Mouse (Mus musculus) liver, embryonic 16.5 days (tissue): Measurements from ENCODE around the gene Psmd13. TPM values are rescaled to one million over a fixed set of nuclear protein-coding genes. Genes with fewer than 3 reads are reported as not detected.

Source experiments
- ATAC-seq: fragments of 200-750 bp; cut with Nextera tagmentation; 2 replicates; pipeline ENCODE4 v1.8.0; 2017; ENCODE audit warnings: low read depth, mild to moderate bottlenecking, moderate number of reproducible peaks, moderate library complexity
- H3K27ac ChIP-seq: fragments of 300-500 bp; sonication (generic); 2 replicates; pipeline ENCODE4 v1.5.1; 2014; ENCODE audit warnings: mild to moderate bottlenecking, low read length
- H3K27me3 ChIP-seq: fragments of 300-500 bp; sonication (generic); 2 replicates; pipeline ENCODE4 v1.6.1; 2014; ENCODE audit warnings: low read depth, low read length, mixed read lengths; ENCODE audit not compliant: control insufficient read depth, insufficient read depth
- H3K36me3 ChIP-seq: fragments of 300-500 bp; sonication (generic); 2 replicates; pipeline ENCODE4 v1.6.1; 2014; ENCODE audit warnings: mild to moderate bottlenecking; ENCODE audit not compliant: control insufficient read depth, insufficient read depth
- H3K4me1 ChIP-seq: fragments of 300-500 bp; sonication (generic); 2 replicates; pipeline ENCODE4 v1.6.1; 2014; ENCODE audit warnings: low read depth, low read length, mixed read lengths; ENCODE audit not compliant: control insufficient read depth
- H3K4me2 ChIP-seq: fragments of 300-500 bp; sonication (generic); 2 replicates; pipeline ENCODE4 v1.6.1; 2014; ENCODE audit warnings: low read depth, low read length, mixed read lengths
- H3K4me3 ChIP-seq: fragments of 300-500 bp; sonication (generic); 2 replicates; pipeline ENCODE4 v1.5.1; 2014; ENCODE audit warnings: low read depth, mild to moderate bottlenecking, low read length
- H3K9ac ChIP-seq: fragments of 300-500 bp; sonication (generic); 2 replicates; pipeline ENCODE4 v1.6.1; 2014; ENCODE audit warnings: low read depth, low read length
- H3K9me3 ChIP-seq: fragments of 300-500 bp; sonication (generic); replicated peaks from 2 replicates; pipeline ENCODE4 v1.6.1; 2016; ENCODE audit warnings: low read length; ENCODE audit not compliant: control insufficient read depth
- WGBS: fragments of 180-500 bp; shearing (Covaris S2); extraction: QIAGEN DNeasy Blood & Tissue Kit; methylation state at CpG from one replicate; pipeline ENCODE4 v1.1.7; 2014; ENCODE audit not compliant: insufficient replicate concordance; 5-methylcytosine and 5-hydroxymethylcytosine counted together
- polyA plus RNA-seq: library from polyadenylated mRNA; unstranded; fragments of >200 nt; fragmentation: Nextera tagmentation; extraction: Ambion mirVana; gene quantifications from 2 replicates; pipeline ENCODE4 v1.2.1, GENCODE M21; 2015

The Psmd13 gene
- polyA plus RNA-seq, 1 experiment from 2014 or later = 108 TPM

- Histone ChIP-seq H3K36me3 (peaks cover 21% of the 10 kb centered on the region), H3K4me3 (no peak overlapping the region), H3K4me1 (no peaks in the 10 kb centered on the region), H3K27ac (no peak overlapping the region), H3K9ac (no peak overlapping the region), H3K9me3 (no peaks in the 10 kb centered on the region), H3K27me3 (no peaks in the 10 kb centered on the region), H3K4me2 (no peak overlapping the region)
- no peak for ATAC-seq
- WGBS = 85% methylated on average over 3 of the region's 3 CpGs
Measured at GRCm38 (mm10) chr7:140894611-140895010, 12.8 kb downstream of the Psmd13 start.

GRCm38 (mm10) chr7:140897863-140898262 lies 16.1 kb downstream of the Psmd13 start:
- no peak overlapping the region for H3K4me3 ChIP-seq
- H3K4me2 ChIP-seq = no peak overlapping the region
- H3K36me3 ChIP-seq = peaks cover 10% of the 10 kb centered on the region
- WGBS = 75% methylated on average over 7 of the region's 7 CpGs
- H3K9me3 ChIP-seq = no peaks in the 10 kb centered on the region
- H3K27me3 ChIP-seq = no peaks in the 10 kb centered on the region
- H3K9ac ChIP-seq = no peak overlapping the region
- no peak overlapping the region for H3K27ac ChIP-seq
- ATAC-seq = no peak
- H3K4me1 ChIP-seq = no peaks in the 10 kb centered on the region

GRCm38 (mm10) chr7:140899121-140899520 lies 17.4 kb downstream of the Psmd13 start:
- Histone ChIP-seq H3K4me2 (no peak overlapping the region), H3K9me3 (no peaks in the 10 kb centered on the region), H3K9ac (no peak overlapping the region), H3K4me3 (no peak overlapping the region), H3K27ac (no peak overlapping the region), H3K27me3 (no peaks in the 10 kb centered on the region), H3K4me1 (no peaks in the 10 kb centered on the region), H3K36me3 (peaks cover 10% of the 10 kb centered on the region)
- WGBS = 78% methylated on average over 3 of the region's 3 CpGs
- no peak for ATAC-seq

DNA sequence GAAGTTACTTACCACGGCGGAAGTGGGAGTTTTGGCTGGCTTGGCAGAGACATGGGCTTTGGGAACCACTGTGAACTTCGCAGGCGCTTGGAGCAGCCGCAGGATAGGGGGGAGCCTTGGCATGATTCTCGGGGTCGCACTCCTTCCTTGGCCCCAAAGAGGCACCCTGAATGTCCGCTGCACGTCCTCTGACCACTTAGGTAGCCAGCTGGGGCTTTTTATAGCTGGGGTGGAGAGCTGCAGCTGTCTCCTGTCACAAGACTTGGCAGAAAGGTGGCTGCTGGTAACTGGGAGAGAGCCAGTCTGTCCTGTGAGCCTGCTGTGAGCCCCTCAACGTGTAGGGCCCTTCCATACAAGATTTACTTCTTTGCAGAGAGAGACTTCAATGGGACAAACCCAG lies 18.5 kb downstream of the Psmd13 start, which contains the start of gene Cox8b:
TSS of gene Cox8b (minus strand) at position 227 of the 400 bp plus-strand sequence.
- H3K9me3 ChIP-seq = no peaks in the 10 kb centered on the region
- no peak within 1 kb of the TSS for H3K27ac ChIP-seq
- no peak within 1 kb of the TSS for H3K4me3 ChIP-seq
- H3K36me3 ChIP-seq = peaks cover 10% of the 10 kb centered on the region
- no peak within 1 kb of the TSS for H3K9ac ChIP-seq
- WGBS = 76% methylated on average over 10 of the region's 10 CpGs
- no peaks in the 10 kb centered on the region for H3K27me3 ChIP-seq
- no peak for ATAC-seq
- H3K4me2 ChIP-seq = no peak within 1 kb of the TSS
- no peaks in the 10 kb centered on the region for H3K4me1 ChIP-seq

- Histone ChIP-seq H3K9me3 (no peaks in the 10 kb centered on the region), H3K4me3 (no peak overlapping the region), H3K27ac (no peak overlapping the region), H3K27me3 (no peaks in the 10 kb centered on the region), H3K4me1 (no peaks in the 10 kb centered on the region), H3K9ac (no peak overlapping the region), H3K36me3 (peaks cover 10% of the 10 kb centered on the region), H3K4me2 (no peak overlapping the region)
- ATAC-seq = no peak
- WGBS = 71% methylated on average over 15 of the region's 15 CpGs
Measured at GRCm38 (mm10) chr7:140902036-140902875, 20.5 kb downstream of the Psmd13 start.

- Histone ChIP-seq H3K9me3 (no peaks in the 10 kb centered on the region), H3K4me2 (no peak overlapping the region), H3K4me3 (no peak overlapping the region), H3K4me1 (no peaks in the 10 kb centered on the region), H3K27me3 (no peaks in the 10 kb centered on the region), H3K27ac (peak overlapping the region; percentile 55), H3K36me3 (peaks cover 2% of the 10 kb centered on the region; the same call in 1 of the 2 replicates), H3K9ac (no peak overlapping the region)
- 24% methylated on average over 13 of the region's 13 CpGs for WGBS
- ATAC-seq = peak; percentile 30
Measured at GRCm38 (mm10) chr7:140903212-140903611, 21.4 kb downstream of the Psmd13 start.

- no peak overlapping the region; the same call in 1 of the 2 replicates for H3K9ac ChIP-seq
- H3K27ac ChIP-seq = peak overlapping the region; percentile 62
Measured at GRCm38 (mm10) chr7:140905642-140906081, 23.9 kb downstream of the Psmd13 start.

GRCm38 (mm10) chr7:140907131-140907530 lies 25.4 kb downstream of the Psmd13 start:
- no peak overlapping the region for H3K9ac ChIP-seq
- no peak for ATAC-seq
- H3K4me1 ChIP-seq = 0 out of 2 replicates have a peak, but pooled peaks cover 2% of the 10 kb centered on the region
- no peak overlapping the region; the same call in 1 of the 2 replicates for H3K27ac ChIP-seq
- H3K4me2 ChIP-seq = no peak overlapping the region
- no peaks in the 10 kb centered on the region for H3K9me3 ChIP-seq
- no peaks in the 10 kb centered on the region for H3K36me3 ChIP-seq
- H3K4me3 ChIP-seq = 0 out of 2 replicates have a peak overlapping the region, but pooled peaks have one; percentile 8
- WGBS = 63% methylated on average over 13 of the region's 13 CpGs
- no peaks in the 10 kb centered on the region for H3K27me3 ChIP-seq

More at GRCm38 (mm10) chr7:140905642-140906081, 23.9 kb downstream of the Psmd13 start:
- peak; percentile 65 for ATAC-seq
- 0 out of 2 replicates have a peak, but pooled peaks cover 2% of the 10 kb centered on the region for H3K4me1 ChIP-seq
- H3K9me3 ChIP-seq = no peaks in the 10 kb centered on the region
- no peaks in the 10 kb centered on the region for H3K36me3 ChIP-seq
- WGBS = 15% methylated on average over 2 of the region's 2 CpGs
- H3K4me2 ChIP-seq = peak overlapping the region; percentile 21; the same call in 1 of the 2 replicates
- peak overlapping the region; percentile 46 for H3K4me3 ChIP-seq
- no peaks in the 10 kb centered on the region for H3K27me3 ChIP-seq

- H3K4me2 ChIP-seq = peak overlapping the region; percentile 0; the same call in 1 of the 2 replicates
- H3K9ac ChIP-seq = no peak overlapping the region
- H3K9me3 ChIP-seq = no peaks in the 10 kb centered on the region
- H3K4me1 ChIP-seq = 0 out of 2 replicates have a peak, but pooled peaks cover 2% of the 10 kb centered on the region
- no peak overlapping the region for H3K4me3 ChIP-seq
- no peak for ATAC-seq
- no peaks in the 10 kb centered on the region for H3K36me3 ChIP-seq
- H3K27ac ChIP-seq = peak overlapping the region; percentile 48
- H3K27me3 ChIP-seq = no peaks in the 10 kb centered on the region
- 67% methylated on average over 7 of the region's 7 CpGs for WGBS
Measured at GRCm38 (mm10) chr7:140907697-140908096, 25.9 kb downstream of the Psmd13 start.
